Mouse (Mus musculus) inflammation-experienced regulatory T-cells, adult 6 months (primary cell): ENCODE results near the gene Aldoc. TPM values are rescaled to one million over a fixed set of nuclear protein-coding genes. Genes with fewer than 3 reads are reported as not detected.
A peak's percentile ranks its signal among the peaks of the same experiment; 100 is the strongest.

ENCODE experiments used
- ATAC-seq: one replicate; pipeline ENCODE4 v1.8.0; 2017
- polyA plus RNA-seq, 3 experiments: library from polyadenylated mRNA; unstranded; fragments of 100-300 nt; shearing (Covaris generic); gene quantifications; one replicate each; pipeline ENCODE4 v1.2.1; 2017

Gene Aldoc
- polyA plus RNA-seq, 3 experiments from 2014 or later: 4.0 to 9.6 (median 7.6) TPM

DNA sequence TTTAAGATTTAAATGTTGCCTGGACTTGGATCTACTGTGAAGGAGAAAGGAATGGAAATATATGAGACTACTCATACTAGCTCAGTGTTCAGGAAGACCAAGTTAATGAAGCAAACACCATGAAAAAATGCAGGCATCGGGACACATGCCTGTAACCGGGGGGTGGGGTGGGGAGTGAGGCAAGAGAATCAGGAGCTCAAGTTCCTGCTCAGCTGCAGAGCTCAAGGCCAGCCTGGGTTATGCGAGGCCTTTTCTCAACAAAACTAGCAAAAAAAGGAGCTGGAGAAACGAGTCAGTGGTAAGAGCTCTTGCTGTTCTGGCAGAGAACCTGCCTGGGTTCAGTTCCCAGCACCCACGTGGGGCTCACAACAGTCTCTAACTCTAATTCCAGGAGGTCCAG, 11.2 kb downstream of the Aldoc start:
- no peak for ATAC-seq

DNA sequence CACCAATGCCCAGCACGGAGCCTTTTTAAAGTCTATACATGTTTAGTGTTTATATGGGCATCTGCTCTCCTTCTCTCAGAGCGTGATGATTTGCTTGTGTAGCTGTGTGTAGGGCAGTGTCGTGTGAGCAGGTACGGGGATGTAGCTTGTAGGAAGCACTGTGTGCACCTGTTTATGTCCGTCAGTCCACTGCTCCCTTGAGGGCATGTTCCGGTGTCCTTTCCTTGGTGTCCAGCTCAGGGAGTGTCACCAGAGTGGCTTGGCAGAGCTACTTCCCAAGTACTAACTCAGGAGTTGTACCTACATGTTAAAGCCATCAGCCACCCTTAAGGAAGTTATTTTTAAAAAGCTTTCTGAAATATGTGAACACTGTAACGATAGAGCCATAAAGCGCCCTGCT, 14.3 kb downstream of the Aldoc start:
- no peak for ATAC-seq

DNA sequence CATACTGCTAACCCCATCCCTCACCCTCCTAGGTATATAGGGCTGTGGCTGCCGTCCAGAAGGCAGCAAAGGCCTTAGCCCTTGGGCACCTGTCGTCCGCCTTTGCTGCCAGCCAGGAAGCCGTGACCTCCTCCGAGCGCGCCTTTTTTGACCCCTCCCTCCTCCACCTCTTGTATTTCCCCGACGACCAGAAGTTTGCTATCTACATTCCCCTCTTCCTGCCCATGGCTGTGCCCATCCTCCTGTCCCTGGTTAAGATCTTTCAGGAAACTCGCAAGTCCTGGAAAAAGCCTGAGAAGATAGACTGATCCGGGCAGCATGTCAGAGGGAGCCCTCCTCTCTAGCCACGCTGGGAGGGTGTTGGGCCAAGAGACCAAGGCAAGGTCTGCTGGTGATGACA, 18.9 kb downstream of the Aldoc start:
- no peak for ATAC-seq

DNA sequence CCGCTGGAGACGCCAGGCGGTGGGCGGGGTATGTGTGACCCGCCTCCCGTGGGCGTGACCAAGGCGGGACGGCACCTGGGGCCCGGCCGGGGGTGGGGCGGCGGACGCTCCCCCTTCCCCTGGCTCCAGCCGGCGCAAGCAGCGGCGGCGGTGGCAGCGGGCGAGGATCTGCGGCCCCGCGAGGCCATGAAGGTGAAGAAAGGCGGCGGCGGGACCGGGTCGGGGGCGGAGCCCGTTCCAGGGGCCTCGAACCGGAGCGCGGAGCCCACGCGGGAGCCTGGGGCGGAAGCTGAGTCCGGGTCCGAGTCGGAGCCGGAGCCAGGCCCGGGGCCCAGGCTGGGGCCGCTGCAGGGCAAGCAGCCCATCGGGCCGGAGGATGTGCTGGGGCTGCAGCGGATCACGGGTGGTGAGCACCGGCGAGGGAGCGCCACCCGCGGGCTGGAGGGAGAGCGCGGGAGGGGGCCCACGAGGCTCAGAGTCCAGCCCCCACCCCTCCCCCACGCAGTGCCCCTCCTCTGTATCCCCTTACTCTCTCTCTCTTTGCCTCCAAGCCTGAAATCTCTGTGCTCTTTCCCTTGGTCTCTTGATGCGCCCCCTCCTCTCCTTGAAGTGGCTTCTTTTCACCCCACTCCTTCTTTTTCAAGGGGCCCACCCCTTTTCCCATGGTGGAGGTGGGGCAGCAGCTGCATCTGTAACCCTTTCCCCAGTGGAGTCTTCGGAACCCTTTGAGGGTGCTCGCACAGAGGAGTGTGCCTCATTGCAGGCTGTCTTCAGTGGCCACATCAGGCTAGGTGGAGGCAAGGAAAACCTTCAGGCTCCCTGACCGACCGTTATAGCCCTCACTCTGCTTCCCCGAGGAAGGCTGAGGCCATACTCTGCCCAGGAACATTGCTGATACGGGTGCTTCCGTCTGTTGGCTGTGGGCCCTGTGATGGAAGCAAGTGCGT, 20.9 kb downstream of the Aldoc start, which contains the start of gene Unc119:
TSS of gene Unc119 (plus strand) at position 102 of the 947 bp plus-strand sequence.
- ATAC-seq: peak; percentile 51

DNA sequence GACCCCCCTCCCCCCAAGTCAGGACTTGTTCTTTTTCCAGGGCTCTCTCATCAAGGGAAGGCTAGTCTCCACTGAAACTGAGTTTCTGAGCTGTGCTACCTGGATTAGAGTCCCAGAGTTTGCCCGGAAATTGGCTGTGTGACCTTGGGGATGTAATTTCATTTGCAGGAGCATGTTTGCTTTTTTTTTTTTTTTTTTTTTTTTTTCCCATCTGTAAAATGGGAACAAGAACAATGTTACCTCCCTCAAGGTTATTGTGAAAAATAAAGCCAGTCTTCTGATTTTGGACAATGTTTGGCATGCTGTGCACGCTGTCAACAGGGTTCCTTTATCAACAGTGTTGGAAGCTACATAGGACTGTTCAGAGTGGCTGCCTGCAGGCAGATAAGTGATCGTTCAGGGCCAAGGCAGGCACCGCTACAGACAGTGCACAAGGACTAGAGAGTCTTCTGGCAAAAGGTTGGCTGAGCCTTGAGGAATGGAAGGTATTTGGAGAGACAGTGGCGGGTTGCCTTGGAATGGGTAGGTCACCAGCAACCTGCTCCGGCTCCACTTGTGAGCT, 21.6 kb downstream of the Aldoc start:
- ATAC-seq: no peak

DNA sequence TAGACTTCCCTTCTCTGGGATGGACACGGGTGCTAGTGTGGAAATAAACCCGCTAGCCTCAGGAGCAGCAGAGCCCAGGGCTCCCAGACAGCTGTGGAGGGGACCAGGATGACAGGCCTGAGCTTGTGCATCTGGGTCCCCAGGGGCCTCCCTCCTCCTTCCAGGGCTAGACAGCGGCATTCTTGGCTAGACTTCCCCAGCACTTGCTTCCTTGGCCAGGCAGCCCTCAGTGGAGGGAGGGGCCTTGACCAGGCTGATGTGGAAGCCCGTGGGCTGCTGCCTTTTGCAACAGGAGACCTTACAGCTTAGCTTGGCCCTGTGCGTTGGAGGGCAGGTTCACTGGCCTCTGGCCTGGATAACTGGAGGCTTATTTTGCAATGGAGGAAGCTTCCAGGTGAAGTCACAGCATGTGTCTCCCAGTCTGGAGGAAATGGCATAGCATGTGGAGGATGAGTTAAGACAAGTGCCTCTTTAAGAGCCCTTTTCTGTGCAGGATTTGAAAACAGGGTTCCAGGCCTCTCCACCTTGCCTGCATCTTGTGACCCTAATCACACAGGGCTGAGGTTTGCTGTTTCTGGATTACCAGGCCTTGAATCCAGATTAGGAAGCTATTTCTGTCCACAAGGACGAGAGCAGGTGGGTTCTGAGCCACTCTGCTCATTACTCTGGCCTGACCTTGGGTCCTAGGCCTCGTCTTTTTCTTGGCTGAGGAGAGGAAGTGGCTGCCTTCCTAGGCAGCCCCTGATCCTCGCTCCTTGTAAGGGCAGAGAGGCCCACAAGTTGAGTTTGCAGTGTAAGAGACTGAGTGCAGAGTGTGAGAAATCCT, 22.3 kb downstream of the Aldoc start:
- no peak for ATAC-seq

DNA sequence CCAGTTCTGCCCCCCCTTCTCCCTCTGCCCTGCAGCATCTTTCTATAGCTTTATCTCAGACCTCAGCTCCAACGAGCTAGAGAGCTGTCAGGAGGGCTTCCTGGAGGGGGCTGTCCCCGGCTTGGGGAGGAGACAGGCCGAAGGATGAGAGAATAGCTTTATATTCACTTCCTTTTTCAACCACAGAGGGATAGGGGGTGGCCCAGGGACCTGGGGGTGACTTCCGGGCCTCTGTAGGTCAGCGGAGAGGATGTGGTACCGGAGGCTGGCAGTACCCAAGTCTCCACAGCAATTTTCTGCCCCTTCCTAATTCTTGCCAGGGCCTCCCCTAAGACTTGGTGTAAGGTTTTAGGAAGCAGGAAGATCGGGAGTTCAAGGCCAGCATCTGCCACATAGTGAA, 23.0 kb downstream of the Aldoc start:
- ATAC-seq: peak; percentile 83

DNA sequence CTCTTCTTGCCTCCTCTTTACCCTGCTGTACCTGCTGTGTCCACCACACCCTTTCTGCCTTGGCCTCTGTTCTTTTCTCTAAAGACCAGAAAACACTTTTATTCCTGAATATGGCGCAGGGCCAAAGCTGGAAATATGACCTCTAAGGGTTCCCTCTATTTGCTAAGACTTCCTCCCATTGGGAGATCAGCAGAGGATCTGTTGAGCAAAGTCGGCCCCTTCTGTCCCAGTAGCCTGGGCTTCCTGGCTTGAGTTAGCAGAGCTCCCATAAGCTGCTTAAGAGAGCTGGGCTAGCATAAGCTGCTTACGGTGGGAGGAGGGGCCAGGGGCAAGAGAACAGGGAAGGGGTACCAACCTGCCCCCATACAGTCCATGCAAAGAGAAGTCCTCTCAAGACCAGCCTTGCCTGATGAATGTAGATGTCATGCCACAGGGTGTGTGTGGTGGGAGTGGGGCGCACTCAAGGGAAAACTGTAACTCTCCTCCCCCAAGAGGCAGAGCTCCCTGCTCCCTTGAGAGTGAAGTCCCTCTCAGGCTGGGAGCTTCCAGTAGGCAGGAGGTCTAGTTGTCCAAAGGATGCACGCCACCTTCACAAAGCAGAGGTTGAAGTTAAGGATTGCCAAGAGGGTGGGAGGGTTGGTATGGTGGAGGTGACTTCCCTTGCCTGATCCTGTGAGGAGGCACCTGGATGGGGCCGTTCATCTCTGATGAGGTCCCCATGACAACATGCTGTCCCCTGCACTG, 23.7 kb downstream of the Aldoc start:
- no peak for ATAC-seq

DNA sequence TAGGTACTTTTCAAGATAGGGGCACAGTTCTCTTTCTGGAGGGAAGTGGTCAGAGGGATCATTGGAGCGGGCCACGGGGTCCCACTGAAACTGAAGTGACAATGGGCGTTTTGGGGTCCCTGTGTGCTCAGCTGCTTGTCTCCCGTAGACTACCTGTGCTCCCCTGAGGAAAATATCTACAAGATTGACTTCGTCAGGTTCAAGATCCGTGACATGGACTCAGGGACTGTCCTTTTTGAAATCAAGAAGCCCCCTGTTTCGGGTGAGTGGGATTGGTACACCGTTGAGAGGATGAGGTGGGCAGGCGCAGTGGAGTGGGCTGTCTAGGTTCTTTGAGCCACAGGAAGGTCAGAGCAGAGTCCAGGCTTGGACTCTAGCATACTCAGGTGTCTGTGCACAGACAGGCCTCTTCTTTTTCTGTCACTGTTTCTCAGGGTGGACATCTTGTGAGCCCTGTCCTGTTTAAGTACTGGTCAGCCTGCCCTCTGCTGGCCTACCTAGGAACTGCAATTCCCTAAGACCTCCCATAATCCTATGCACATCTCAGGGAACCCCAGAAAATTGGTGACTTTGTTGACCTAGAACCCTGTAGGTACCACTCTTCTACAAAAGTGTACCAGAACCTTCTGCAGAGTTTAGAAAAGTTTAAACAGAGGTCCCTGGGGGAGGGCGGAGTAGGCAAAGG, 24.4 kb downstream of the Aldoc start:
- ATAC-seq: no peak

DNA sequence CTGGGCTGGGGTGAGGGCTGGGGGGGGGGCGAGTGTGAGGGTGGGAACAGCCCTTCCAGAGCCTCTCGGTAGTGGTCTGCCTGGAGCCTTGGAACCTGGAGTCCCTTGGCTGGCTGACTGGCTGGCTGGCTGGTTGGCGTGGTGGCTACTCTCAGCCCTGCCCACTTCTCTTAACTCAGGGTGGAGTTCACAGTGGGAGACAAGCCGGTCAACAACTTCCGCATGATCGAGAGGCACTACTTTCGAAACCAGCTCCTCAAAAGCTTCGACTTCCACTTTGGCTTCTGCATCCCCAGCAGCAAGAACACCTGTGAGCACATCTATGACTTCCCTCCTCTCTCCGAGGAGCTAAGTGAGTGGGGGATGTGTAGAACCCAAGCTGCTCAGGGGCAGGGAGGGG, 25.1 kb downstream of the Aldoc start:
- ATAC-seq: no peak

DNA sequence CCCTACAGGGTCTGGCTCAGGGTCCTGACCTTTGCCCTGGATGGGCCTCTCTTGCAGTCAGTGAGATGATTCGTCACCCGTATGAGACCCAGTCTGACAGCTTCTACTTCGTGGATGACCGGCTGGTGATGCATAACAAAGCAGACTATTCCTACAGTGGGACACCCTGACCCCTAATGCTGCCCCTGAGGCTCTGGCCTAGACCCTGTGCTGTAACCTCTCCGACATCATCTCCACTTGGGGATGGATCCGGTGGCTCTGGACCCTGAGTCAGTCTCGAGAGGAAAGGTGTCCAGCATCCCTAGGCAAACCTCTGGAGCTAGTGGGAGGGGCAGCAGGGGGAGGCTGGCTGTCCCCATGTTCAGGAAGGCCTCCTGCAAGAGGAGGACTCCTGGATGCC, 25.7 kb downstream of the Aldoc start:
- ATAC-seq: no peak

DNA sequence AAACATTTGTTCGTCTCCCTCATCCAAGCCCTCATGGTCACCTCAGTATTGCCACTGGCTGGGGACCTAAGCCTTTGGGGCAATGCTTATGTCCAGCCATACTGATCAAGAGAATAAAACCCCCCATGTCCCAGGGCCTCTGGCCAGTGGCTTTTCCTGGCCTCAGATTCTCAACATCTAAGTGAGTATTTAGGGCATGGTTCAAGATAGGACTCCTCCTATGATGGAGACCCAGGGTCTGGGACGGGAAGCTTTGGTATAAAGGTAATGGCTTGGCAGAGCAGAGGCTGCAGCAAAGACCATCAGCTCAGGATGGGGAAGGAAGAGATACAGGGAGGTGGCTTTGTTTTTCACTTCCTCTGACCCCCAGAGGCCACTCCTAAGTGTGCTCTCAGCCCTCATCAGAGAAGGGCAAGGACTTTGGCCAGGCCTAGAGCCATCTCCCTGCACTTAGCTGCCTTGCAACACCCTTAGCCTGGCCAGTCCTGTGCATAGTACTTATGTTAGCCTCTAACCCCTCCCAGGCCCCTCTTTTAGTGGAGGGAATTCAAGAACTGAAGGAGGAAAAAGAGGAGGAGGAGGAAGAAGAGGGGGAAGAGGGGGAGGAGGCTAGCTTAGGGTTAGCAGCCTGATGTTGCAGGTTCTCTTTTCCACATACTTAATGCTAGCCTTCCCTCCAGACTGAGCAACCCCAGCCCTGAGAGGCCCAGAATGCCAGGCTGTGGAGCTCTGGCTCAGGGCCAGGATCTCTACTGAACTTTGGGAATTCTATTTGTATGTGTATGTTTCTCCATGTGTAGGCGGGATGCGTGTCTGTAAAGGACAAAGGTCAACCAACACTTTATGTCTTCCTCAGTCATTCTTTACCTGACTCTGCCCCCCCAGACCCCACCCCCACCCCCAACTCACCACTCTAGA, 26.9 kb downstream of the Aldoc start:
- ATAC-seq: no peak

DNA sequence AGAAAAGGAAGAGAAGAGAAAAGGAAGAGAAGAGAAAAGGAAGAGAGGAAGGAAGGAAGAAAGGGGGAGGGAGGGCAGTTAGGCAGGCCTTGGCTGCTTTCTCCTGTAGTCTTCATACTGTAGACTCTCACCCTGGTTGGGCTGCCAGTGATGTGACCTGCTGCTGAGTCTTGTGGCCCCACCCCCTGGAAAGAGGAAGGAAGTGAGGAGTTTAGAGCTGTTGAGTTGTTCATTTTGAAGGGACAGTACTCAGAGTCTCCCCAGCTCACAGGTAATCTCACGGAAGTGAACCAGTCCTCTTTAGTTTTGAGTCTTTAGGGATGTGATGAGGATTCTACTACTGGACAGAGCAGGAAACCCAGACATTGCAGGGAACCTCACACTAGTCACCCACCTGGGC, 30.3 kb downstream of the Aldoc start:
- ATAC-seq: no peak

DNA sequence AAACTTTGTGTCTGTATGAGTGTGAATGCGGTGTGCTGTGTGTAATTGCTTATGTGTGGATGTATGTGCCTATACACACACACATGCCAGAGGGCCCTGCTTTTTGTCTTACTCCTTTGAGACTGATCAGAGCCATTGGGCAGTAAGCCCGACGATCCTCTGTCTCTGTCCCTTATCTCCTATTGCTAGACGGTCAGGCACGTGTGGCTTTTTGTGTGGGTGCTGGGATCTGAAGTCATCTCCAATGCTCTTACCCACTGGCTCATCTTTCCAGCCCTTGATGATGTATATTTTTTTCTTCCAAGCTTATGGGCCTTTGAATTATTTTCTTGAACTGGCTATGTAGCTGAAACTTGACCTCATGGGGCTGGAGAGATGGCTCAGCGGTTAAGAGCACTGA, 32.1 kb downstream of the Aldoc start:
- no peak for ATAC-seq

DNA sequence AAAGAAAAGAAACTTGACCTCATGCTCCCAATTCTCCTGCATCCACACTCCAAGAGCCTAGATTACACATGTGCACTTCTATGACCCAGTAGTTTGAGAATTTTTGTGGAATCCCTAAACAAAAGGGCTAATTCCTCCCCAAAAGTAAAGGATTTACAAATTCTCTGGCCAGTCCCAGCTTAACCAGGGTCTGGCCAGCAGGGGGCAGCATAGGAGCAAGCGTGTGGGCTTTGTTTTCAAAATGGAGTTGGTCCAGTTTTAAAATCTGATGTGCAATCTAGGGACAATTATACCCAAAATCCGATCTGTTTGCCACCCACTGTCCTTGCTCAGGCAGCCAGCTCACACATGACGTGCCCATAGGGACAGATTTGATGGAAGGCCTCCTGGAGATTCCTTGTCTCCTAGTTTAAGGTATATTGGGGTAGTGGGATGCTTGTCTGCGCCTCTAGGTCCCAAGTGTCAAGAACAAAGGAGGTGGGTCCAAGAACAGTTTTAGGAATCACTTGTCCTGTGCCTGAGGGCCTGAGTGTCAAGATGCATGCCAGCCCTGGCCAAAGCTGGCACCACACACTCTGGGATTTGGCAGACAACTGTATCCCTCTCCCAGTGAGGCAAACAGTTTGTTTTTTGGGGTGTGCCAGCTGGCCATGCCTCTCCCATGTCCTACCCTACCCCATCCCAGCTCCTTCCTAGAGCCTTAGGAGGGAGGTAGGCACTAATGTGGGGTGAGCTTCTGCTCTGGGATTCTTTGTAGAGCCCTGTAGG, 32.9 kb downstream of the Aldoc start:
- ATAC-seq: no peak

DNA sequence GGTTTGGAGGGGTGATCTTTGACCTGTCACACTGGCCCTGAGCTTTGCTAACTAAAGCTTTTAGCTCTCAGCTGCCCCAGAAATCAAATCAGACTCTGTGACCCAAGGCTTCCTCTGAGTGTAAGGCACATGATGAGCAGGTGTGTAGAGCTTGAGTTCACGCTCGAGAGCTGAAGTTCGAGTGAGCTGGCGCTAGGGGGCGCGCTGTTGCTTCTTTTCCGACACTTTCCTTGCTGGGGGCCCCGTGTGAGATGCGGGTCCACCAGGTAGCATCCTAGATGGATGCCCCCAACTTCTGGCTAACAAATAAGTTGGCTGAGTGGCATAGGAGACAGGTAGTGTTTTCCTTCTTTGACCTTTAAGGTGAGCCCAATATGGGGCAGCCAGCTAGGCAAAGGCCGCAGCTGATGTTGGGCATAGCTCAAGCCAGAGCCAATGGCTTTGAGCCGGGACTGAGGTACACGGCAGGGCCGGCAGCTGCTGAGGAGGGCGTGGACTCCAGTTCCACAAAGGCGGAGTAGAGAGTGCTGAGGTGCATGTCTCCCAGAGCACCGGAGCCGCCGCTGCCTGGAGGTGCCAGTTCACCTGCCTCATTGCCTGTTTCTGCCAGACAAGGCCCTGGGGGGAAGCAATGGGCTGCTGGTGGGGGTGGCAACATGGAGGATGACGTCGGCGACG, 35.7 kb downstream of the Aldoc start:
- ATAC-seq: no peak

DNA sequence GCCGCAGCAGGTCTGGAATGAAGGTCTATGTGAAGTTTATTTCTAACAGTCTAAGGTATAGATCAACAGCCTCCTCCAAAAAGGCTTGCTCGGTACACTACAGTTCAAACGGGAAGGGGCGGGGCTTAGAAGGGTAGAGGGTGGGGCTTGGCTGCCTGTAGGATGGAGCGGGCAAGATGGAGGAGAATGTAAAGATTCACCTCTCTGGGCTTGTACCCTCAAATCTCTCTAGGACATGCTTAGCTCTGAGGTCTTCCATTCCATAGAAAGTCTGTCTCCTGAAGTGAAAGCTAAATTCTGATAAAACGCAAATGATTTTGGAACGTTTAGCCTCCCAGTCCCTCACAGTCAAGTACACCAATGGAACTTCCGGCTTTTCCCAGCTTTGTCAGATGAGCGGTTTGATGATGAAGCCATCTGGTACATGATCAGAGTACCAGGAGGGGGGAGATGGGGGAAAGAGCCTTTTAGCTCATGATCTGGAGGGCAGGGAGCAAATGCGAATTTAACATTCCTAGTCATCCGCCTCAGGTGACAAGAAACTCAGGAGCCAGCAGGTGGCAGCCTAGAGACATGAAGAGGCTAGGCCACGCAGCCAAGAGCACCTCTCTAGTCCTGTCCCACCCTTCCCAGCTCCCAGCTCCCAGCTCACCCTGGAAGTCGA, 37.5 kb downstream of the Aldoc start:
- ATAC-seq: peak; percentile 95

DNA sequence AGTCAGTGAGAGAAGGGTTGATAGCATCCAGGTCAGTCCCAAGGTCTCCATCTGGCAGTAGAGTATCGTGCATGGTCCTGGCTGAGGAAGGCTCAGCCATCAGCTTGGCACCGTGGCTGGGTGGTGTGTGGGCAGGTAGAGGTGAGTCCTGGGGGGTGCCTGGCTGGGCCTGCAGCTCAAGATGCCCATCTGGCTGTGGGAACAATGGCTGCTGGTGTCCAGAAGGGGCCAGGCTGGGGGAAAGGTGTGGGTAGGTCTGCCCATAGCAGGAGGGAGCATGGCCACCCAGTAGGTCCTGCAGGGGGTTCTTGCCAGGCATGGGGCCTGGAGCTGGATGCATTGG, 38.0 kb downstream of the Aldoc start:
- no peak for ATAC-seq
